Mouse (Mus musculus) activated CD4-positive, CD25-positive, alpha-beta regulatory T cell, adult 4 months (primary cell): ENCODE results near the gene 2310022A10Rik. TPM values are rescaled to one million over a fixed set of nuclear protein-coding genes. Genes with fewer than 3 reads are reported as not detected.

ENCODE experiments used
- ATAC-seq: one replicate; pipeline ENCODE4 v1.8.0; 2017
- polyA plus RNA-seq, 2 experiments: library from polyadenylated mRNA; unstranded; fragments of 100-300 nt; shearing (Covaris generic); gene quantifications; one replicate each; pipeline ENCODE4 v1.2.1; 2017

Gene 2310022A10Rik
- 10 to 100 TPM; 14.9 to 18.7 TPM for polyA plus RNA-seq

GRCm38 (mm10) chr7:27552931-27553513 lies at the start of gene 2310022A10Rik, which contains the start of gene Pld3:
2310022A10Rik (plus strand) TSS chr7:27553233.
Pld3 (minus strand) TSS chr7:27553218.
- peak; percentile 99 for ATAC-seq

DNA sequence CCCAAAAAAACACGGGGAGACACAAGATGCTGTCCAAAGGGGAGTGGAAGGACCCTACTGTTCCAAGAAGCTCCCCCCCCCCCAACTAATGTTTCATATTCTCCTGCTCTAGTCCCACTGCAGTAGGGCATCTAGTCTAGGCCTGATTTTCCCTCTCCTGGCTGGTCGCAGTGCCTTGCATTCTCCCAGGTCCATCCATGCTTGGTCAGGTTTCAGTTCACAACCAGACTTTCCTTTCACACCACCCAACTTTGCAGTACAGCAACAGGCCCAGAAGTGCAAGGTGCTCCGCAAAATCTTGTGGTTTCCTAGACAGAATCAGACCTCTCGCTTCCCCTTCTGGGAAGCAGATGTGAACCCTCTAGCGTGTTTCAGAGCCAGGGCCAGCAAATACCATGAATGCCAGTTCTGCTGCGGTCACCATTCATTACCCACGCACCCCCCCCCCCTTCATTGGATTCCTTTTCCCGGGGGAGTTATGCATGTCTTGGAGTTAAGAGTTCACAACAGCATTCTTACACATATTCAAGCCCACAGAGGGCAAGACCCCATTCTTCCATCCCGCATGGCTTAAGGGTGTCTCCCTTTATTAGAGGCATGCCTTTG lies 46.2 kb upstream of the 2310022A10Rik start:
- no peak for ATAC-seq

DNA sequence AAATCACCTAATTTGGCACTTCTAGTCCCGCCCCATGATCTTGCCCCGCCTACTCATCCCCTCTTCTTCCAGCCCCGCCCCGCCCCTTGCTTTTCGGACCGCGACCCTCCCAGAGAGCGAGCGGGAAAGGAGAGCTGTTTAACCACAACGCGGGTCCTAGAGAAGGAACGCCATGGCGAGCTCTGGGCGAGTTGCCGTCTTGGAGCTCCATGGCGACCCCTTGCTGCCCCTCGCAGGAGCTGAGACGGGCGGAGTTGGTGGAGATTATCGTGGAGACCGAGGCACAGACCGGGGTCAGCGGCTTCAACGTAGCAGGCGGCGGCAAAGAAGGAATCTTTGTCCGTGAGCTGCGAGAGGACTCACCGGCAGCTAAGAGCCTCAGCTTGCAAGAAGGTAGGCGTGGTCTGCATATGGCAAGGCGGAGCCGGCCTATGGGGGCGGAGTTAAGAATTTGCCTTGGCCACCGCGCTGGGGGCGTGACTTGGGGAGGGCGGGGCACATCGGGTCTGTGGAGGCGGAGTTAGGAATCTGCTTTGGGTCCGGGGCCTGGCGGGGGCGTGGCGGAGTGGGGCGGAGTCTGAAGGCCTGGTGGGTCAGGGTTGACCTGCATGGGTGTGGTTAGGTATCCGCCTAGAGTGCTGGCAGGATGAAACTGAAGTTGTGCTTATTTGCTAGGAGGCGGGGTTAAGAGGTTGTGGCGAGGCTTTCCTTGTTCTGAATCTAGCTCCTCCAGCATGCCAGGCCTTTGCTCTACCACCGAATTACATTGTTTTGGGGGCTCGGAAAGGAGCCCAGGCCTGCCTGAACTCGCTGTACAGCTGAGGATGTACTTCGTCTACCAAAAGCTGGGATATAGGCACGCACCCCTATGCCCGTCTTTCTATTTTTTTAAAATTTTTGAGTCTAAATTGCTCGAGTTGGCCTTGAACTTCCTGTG lies 45.1 kb upstream of the 2310022A10Rik start:
- ATAC-seq = peak; percentile 87

- ATAC-seq = peak; percentile 62
Measured at GRCm38 (mm10) chr7:27508648-27509005, 44.4 kb upstream of the 2310022A10Rik start.

GRCm38 (mm10) chr7:27510809-27511208 lies 42.2 kb upstream of the 2310022A10Rik start:
- ATAC-seq = no peak

DNA sequence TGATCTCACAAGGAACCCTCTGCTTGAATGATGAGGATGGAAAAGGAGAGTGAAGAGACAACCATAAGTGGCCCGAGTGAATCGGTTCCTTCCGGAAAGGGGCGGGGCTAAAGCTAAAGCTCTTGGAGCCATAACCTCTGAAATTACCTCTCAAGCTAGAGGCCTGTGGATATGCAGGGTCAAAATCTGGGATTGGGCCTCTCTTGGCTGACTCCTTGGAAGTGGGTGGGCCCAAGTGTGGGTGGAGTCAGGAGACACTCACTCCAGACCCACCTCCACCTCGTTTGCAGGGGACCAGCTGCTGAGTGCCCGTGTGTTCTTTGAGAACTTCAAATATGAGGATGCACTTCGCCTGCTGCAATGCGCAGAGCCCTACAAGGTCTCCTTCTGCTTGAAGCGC lies 38.1 kb upstream of the 2310022A10Rik start:
- no peak for ATAC-seq

DNA sequence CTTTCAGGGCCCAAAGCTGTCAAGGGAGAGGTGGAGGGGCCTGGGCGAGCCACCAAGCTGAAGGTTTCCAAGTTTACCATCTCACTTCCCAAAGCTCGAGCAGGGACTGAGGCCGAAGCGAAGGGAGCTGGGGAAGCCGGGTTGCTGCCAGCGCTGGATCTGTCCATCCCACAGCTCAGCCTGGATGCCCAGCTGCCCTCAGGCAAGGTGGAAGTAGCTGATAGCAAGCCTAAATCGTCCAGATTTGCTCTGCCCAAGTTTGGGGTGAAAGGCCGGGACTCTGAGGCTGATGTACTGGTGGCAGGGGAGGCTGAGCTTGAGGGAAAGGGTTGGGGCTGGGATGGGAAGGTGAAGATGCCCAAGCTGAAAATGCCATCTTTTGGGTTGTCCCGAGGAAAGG lies 34.7 kb upstream of the 2310022A10Rik start:
- no peak for ATAC-seq

GRCm38 (mm10) chr7:27520104-27520503 lies 32.9 kb upstream of the 2310022A10Rik start:
- ATAC-seq = no peak

- ATAC-seq = no peak
Measured at GRCm38 (mm10) chr7:27520599-27520998, 32.4 kb upstream of the 2310022A10Rik start.

DNA sequence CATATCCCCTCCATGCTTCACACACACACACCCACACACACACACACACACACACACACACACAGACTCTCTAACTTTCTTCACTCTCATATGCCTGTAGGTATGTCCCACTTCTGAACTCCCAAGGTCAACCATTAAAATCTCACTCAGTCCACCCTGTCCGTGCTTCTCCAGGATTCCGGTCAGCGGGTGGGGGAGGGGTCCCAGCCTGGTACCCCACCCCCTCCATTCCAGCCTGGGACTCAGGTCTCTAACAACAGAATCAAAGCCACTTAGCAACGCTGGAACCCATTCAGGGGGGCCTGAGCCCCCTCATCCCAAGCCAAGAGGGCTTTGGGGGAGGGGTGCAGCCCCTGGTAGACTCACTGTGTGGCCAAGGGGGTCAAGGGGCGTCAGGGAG lies 30.1 kb upstream of the 2310022A10Rik start, which contains the start of gene Hipk4:
TSS of gene Hipk4 (plus strand) at position 301 of the 400 bp plus-strand sequence.
- no peak for ATAC-seq

DNA sequence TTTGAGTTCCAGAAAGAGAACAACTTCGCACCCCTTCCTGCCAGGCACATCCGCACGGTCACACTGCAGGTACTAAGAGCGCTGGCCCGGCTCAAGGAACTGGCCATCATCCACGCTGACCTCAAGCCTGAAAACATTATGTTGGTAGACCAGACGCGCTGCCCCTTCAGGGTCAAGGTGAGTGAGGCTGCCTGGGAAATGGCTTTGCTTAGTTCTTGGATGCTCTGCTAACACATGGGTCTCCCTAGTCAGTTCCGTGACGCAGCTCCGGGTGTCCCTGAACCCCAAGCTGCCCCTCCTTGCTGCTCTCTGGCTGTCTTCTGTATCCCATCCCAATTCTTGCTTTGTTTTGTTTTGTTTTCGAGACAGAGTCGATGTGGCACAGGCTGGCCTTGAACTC lies 29.2 kb upstream of the 2310022A10Rik start:
- no peak for ATAC-seq

DNA sequence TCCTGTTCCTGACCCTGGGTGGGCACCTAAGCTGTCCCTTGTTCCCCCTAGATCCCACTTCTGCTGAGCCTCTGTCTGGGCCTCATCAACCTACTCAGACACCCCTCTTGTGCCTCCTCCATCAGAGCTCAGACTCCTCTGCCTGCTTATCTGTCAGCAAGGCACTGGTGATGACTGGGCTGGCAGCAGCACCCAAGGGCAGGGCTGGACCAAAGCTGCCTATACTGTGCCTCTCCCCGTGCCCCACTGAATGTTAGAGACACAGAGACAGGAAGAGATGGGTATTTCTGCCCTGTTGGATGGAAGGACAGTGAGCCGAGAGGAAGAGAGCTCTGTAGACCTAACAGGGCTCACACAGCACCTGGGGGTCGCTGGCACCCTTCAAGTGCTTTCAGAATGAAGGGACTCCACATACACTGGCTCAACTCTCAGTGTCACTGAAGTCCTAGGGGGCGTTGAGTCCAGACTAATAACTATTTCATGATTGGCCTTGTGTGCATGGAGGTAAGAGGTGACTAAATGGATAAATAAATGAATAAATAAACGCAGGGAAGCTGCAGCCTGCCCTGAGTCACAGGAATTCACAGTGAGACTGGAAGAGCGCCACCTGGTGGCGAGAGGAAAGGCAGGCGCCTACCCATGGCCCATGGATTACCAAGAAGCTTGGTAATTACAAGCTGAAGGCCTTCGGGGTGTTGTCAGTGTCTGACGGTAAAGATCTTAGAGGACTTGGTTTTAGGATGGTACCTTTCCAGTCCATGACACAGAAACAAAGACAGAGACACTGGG lies 26.8 kb upstream of the 2310022A10Rik start:
- peak; percentile 52 for ATAC-seq

DNA sequence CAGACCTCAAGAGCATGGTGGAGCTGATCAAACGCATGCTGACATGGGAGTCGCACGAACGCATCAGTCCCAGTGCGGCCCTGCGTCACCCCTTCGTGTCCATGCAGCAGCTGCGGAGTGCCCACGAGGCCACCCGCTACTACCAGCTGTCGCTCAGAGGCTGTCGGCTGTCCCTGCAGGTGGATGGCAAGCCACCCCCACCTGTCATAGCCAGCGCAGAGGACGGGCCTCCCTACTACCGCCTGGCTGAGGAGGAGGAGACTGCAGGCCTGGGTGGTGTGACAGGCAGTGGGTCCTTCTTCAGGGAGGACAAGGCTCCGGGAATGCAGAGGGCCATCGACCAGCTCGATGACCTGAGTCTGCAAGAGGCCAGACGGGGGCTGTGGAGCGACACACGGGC lies 24.0 kb upstream of the 2310022A10Rik start:
- ATAC-seq = no peak

DNA sequence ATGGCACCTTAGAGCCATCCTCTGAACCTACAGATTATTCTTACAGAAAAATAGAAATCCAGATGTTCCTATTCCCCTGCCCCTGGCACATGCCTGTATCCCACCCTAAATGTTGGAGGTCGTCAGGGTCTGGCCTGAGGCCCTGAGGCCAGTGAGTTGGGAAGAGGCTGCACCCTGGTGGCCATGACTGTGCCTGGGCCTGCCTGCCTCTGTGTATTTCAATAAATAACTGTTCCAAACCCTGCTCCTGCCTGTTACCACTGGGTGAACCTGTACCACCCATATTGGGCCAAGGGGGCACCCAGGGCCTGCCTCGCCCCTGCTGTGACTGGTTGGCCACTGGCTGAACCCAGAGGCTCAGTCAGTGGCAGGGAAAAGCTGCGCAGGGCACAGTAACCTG lies 22.1 kb upstream of the 2310022A10Rik start:
- no peak for ATAC-seq

GRCm38 (mm10) chr7:27531707-27532106 lies 21.3 kb upstream of the 2310022A10Rik start:
- ATAC-seq = no peak

DNA sequence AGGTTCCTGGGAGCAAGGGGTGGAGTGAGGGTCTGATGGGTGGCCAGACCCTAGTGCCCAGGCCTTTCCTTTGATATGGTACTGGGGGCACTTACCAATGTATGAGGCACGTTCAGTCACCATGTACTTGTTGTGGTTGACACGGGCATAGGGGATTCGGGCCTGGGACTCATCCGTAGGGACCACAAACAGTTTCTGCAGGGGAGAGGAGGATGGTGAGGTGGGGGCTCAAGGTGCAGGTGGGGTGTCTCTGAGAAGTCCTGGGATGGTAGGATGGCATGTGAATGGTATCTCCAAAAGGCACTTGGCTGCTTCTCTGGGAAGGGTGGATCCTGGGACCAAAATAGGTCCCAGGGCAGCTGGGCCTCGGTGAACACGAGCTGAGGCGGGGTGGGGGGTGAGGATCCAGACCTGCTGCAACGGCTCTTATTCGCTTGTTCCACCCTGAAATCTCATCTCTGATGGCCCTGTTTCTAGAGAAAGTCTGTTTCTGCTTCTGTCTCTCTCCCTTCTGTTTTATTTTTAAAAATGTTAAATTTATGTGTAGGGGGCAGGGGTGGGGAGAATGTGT lies 20.5 kb upstream of the 2310022A10Rik start:
- no peak for ATAC-seq

DNA sequence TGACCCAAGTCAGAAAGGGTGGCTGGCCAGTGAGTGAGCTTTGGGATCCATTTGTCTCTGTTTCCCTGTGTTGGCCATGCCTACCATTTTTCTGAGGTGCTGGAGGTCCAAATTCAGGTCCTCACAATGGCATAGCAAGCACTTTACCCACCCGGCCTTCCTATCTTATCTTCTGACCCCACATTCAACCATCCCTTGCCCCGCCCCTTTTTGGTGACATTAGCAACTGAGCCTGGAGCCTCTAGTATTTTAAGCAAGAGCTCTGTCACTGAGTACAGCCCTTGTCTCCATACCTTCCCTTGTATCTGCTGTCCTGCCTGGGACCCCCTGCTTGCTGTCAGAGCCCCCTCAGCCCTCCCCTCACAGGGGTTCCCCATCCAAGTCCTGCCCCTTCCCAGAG lies 17.6 kb upstream of the 2310022A10Rik start:
- ATAC-seq = no peak

- ATAC-seq = no peak
Measured at GRCm38 (mm10) chr7:27536618-27537017, 16.4 kb upstream of the 2310022A10Rik start.

DNA sequence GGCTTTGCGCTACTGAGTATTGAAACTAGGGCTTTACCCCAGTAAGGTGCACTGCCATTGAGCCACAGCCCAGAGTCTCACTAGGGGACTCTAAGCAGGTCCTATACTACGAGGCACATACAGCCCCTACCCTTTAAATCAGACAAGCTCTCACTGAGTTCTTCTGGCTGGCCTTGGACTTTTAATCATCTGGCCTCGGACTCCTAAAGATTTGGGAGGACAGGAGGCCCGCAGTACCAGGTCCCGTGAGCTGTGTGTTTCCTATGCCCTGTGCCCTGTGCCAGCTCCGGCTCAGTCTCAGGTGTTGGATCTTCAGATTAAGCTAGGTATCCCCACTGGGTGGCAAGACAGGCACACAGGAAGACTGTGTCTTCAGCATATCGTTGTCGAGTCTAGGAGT lies 15.0 kb upstream of the 2310022A10Rik start:
- no peak for ATAC-seq

- ATAC-seq = no peak
Measured at GRCm38 (mm10) chr7:27538797-27539196, 14.2 kb upstream of the 2310022A10Rik start.

- no peak for ATAC-seq
Measured at GRCm38 (mm10) chr7:27540521-27540920, 12.5 kb upstream of the 2310022A10Rik start.

- ATAC-seq = no peak
Measured at GRCm38 (mm10) chr7:27540935-27541334, 12.1 kb upstream of the 2310022A10Rik start.
